Mouse (Mus musculus) G1E-ER4 (cell line): ENCODE results near the gene Mylk4. TPM values are rescaled to one million over a fixed set of nuclear protein-coding genes. Genes with fewer than 3 reads are reported as not detected.

Source experiments
- GATA1 ChIP-seq: IDR thresholded peaks from one replicate; pipeline ENCODE4 v1.8.0; 2012; ENCODE audit warnings: low read length, inconsistent platforms
- polyA plus RNA-seq: library from polyadenylated mRNA; stranded (reverse); fragments of >175 nt; gene quantifications from 2 replicates; pipeline ENCODE4 v1.2.3, GENCODE M21; 2012

Gene Mylk4
- polyA plus RNA-seq, 1 experiment, result not detected

GRCm38 (mm10) chr13:32802259-32803081, 18.7 kb upstream of the Mylk4 start, which contains the start of gene D930007J09Rik:
D930007J09Rik (minus strand) TSS chr13:32802849.
- TF ChIP-seq GATA1, result no peak

- TF ChIP-seq GATA1, result no peak
Observed at GRCm38 (mm10) chr13:32801693-32802221, 18.0 kb upstream of the Mylk4 start, which contains the start of gene Wrnip1. Wrnip1 (plus strand) TSS chr13:32802038.

GRCm38 (mm10) chr13:32800859-32801258, 17.1 kb upstream of the Mylk4 start:
- TF ChIP-seq GATA1, result no peak

- TF ChIP-seq GATA1, result no peak
Observed at GRCm38 (mm10) chr13:32799131-32799530, 15.4 kb upstream of the Mylk4 start.

GRCm38 (mm10) chr13:32797085-32797484, 13.3 kb upstream of the Mylk4 start:
- TF ChIP-seq GATA1, result no peak

- TF ChIP-seq GATA1, result no peak
Observed at GRCm38 (mm10) chr13:32795166-32795565, 11.4 kb upstream of the Mylk4 start.

GRCm38 (mm10) chr13:32794619-32795018, 10.9 kb upstream of the Mylk4 start:
- no peak for TF ChIP-seq GATA1

- no peak for TF ChIP-seq GATA1
Observed at GRCm38 (mm10) chr13:32789781-32790180, 6.0 kb upstream of the Mylk4 start.

- TF ChIP-seq GATA1, result no peak
Observed at GRCm38 (mm10) chr13:32787584-32787983, 3.8 kb upstream of the Mylk4 start.

- no peak for TF ChIP-seq GATA1
Observed at GRCm38 (mm10) chr13:32783055-32783454, 699 bp downstream of the Mylk4 start.

- no peak for TF ChIP-seq GATA1
Observed at GRCm38 (mm10) chr13:32778861-32779260, 4.9 kb downstream of the Mylk4 start.

GRCm38 (mm10) chr13:32776350-32776749, 7.4 kb downstream of the Mylk4 start:
- no peak for TF ChIP-seq GATA1

GRCm38 (mm10) chr13:32775889-32776288, 7.9 kb downstream of the Mylk4 start:
- no peak for TF ChIP-seq GATA1

GRCm38 (mm10) chr13:32769960-32770359, 13.8 kb downstream of the Mylk4 start:
- TF ChIP-seq GATA1, result no peak

- TF ChIP-seq GATA1, result no peak
Observed at GRCm38 (mm10) chr13:32768104-32768503, 15.7 kb downstream of the Mylk4 start.

GRCm38 (mm10) chr13:32764448-32764847, 19.3 kb downstream of the Mylk4 start:
- no peak for TF ChIP-seq GATA1

- TF ChIP-seq GATA1, result no peak
Observed at GRCm38 (mm10) chr13:32763141-32763540, 20.6 kb downstream of the Mylk4 start.

- no peak for TF ChIP-seq GATA1
Observed at GRCm38 (mm10) chr13:32760795-32761194, 23.0 kb downstream of the Mylk4 start.
